Mouse (Mus musculus): ENCODE measurements at regions not wholly inside any gene's neighbourhood (a gene's known extent, or its start where the extent isn't known, plus 50 kb on each side); places are given as distances from the start of the nearest gene placed in this dataset.

- TF ChIP-seq REST (IDR thresholded peaks at IDR 0.05; ENCODE audit: insufficient read depth, insufficient read length) (no peak), TCF12 (IDR thresholded peaks at IDR 0.05; ENCODE audit: insufficient read depth, poor library complexity, severe bottlenecking) (no peak), CEBPB (IDR thresholded peaks at IDR 0.05; ENCODE audit: insufficient read depth, poor library complexity, severe bottlenecking) (no peak), E2F4 (IDR thresholded peaks at IDR 0.05; ENCODE audit: insufficient read depth) (no peak), POLR2A (IDR thresholded peaks at IDR 0.05; ENCODE audit: insufficient read length, low read depth) (no peak), POLR2AphosphoS2 (IDR thresholded peaks at IDR 0.05; ENCODE audit: insufficient read length, low read depth) (no peak), MAX (IDR thresholded peaks at IDR 0.05; ENCODE audit: low read depth) (no peak), MYOD1 (IDR thresholded peaks at IDR 0.05; ENCODE audit: control insufficient read depth in 1 of 3, insufficient read length in 2 of 3, low read depth in 2 of 3) (no peak), MYOG (IDR thresholded peaks at IDR 0.05; ENCODE audit: control insufficient read depth in 1 of 3, insufficient read depth in 1 of 3, insufficient read length in 2 of 3, low read depth in 2 of 3) (no peak)
These were observed 448.3 kb downstream of the Etnk1 start for GRCm38 (mm10) chr6:143615361-143615760.
